Mouse (Mus musculus) embryonic fibroblast, embryonic 13.5 days (primary cell): ENCODE measurements at regions not wholly inside any gene's neighbourhood (a gene's known extent, or its start where the extent isn't known, plus 50 kb on each side); places are given as distances from the start of the nearest gene placed in this dataset.

Experiments
- CTCF ChIP-seq: IDR thresholded peaks from 2 replicates; pipeline ENCODE4 v1.5.1; 2011; ENCODE audit warnings: mild to moderate bottlenecking, control low read depth, low read length, moderate library complexity, borderline replicate concordance; ENCODE audit not compliant: insufficient read depth
- POLR2A ChIP-seq: IDR thresholded peaks from 2 replicates; pipeline ENCODE4 v1.6.1; 2011; ENCODE audit warnings: low read depth, mild to moderate bottlenecking, control low read depth, low read length, moderate library complexity

DNA sequence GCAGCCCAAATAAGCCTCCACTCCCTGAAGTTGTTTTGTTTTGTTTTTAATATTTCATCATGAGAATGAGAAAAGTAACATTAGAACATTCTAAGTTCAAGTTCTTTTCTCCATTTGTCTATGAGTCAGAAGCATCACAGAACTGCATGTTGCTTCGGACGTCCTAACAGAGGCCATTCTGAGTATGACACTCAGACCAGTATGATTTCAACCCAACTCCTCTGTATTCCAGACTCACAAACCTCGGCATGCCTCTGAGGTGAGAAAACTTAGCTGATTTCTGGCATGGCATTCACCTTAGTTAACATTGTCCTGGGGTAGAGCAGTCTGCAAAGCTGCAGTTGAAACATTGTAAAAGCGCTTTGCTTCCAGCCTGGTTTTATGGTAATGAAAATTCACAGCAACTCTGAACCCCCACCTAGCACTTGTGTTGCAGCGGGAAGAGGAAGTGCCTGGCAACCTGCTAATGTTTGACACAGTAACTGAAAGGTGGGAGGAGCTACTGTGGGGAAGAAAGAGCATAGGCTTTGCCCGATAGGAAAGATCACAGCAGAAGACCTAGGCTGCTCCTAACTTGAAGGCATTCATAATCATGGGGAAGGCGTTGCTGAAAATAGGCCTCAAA lies 104.8 kb upstream of the Irs2 start:
- TF ChIP-seq CTCF (no peak), POLR2A (no peak)
